Mouse (Mus musculus): ENCODE measurements at regions not wholly inside any gene's neighbourhood (a gene's known extent, or its start where the extent isn't known, plus 50 kb on each side); places are given as distances from the start of the nearest gene placed in this dataset.
A peak's percentile ranks its signal among the peaks of the same experiment; 100 is the strongest.

GRCm38 (mm10) chr11:22617204-22617874, 105.5 kb downstream of the Tmem17 start:
- DNase-seq = peak; percentile 86 to 91

DNA sequence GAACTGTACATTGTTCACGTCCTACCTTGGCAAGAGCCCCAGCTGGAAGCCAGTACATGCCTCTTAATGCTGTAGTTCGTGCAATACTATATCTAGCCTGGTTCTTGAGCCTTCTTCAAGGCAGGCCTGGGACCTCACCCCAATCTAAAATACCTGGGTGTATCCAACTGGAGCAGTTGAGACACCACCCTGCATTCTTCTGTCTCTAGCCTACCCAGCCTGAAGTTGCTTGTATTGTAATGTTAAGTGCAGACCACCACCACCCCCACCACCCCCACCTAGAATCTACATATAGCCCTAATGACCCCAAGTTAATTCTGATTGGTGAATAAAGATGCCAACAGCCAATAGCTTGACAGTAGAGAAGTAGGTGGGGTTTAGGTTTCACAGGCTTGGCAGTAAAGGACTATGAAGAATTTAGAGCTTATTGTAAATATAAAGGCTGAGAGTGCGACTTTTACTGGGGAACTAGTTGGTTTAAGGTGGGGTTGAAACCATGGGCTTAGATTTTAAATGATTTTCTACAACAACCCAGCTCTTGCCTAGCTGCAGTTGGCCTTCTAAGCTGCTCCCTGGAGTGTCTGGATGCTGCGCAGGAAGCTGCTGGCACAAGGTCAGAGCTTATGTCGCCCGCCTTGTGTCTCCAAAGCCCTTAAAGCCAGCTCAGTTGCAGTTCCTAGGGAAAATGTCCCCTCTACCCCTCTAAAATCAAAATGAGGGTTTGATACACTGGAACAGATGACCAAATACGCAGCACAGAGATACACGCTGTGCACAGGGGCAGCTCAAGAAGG, 109.2 kb downstream of the Tmem17 start:
- no peak for DNase-seq

DNA sequence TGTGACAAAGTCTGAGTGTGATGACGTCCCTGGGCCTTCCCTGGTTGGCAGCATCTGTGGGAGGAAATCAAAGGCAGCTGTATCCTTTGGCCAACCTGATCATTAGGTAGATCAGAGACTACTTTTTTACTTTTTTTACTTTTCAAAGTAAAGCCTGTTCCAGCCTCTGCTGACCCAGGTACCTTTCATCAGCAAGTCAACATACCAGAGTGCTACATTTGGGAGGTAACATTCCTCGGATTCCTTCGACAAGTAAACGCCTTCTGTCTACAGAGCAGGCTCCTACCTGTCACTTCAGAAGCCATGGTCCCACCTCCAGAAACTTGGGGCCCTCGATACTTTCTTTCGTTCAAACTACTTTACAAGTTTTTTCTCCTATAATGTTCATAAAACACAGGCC, 110.0 kb downstream of the Tmem17 start:
- DNase-seq = no peak

DNA sequence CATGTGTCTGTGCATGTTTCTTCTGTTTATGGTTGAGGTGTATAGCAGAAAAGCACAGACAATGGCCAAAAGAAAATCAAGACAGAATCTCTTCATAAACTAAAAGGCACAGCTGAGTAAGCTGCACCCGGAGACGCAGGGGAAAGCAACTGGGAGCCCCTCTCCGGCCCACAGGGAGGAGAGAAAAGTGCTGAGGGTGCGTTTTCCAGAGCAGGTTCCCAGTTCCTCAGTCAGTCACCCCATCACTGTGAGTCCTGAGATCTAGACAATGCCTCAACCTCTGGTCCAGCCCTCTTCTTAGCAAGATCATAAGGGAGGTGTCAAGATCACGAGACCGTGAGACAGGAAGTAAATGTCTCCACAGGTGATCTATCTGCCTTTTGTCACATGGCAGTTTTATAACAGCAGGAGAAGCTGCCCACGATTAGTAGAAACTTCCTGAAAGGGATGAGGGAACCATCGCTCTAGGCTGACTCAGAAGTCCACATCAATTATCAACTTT, 110.7 kb downstream of the Tmem17 start:
- no peak for DNase-seq

DNA sequence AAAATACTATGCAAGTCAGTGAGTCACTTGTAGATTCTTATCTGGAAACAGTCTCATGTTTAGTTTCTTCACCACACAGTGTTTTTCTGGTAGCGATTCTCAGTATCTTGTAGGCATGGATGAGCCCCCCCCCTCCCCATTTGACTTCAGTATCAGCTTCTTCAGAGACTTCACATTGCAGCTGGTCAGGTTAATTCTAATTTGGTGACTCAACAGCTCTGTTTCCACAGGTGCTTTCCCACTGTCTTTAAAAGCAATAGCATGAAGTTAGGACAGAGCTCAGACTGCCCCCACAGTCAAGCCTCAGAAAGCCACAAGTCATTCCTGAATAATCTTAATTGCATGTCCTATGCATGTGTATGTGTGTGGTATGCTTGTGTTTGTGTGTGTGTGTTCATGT, 114.5 kb downstream of the Tmem17 start:
- no peak for DNase-seq

DNA sequence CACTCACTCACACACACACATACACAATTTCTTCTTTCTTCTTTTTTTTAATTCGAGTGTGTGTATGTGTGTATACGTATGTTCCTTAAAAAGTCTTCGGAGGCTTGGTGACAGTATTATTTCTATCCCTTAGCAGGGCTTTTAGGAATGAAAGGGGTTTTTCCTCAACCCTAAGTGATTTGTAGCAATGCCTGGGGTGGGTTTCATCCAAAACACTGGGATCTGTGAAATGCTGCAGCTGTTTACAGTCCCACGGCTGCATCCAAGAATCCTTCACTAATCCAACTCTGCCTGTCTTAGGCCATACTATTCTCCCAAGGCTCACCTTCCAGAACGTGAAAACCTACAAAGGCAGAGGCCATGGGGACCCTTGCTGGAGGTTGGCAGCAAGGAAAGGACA, 116.6 kb downstream of the Tmem17 start:
- no peak for DNase-seq

DNA sequence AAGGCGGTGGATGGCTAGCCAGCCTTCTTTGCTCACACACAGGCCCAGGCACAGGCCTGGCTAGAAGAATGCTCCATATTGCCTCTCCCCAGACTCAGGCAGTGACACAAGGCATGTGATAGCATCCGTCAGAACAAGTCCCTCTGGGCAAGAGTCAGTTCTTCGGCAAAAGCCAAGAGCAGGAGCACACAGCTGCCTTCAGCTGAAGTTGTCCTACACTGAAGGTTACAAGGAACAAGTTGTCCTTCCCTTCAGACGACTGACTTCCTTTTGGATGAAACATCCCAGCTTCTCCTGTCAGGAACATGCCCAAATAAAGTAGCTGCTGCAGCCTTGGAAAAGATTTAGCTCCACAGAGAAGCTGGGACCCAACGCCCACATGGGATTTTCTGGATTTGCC, 117.1 kb downstream of the Tmem17 start:
- peak; percentile 28 to 66 for DNase-seq

DNA sequence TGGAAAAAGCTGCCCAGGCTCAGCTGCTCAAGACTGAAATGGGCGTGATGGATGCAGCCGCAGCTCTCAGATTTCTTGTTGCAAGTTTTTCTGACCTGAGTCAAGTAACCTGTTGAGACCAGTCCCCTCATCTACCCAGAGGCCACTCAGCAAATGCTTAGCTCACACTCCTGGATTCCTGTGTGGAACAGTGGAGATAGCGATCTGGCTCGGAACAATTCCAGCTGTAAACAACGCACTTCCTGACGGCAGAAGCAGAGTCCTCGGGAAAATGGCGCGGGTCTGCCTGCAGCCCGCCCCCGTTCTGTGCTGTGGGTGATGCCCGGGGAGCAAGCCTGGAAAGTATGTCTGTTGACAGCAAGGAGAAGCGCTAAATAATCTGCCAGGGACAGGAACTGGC, 117.7 kb downstream of the Tmem17 start:
- peak; percentile 87 to 90 for DNase-seq

DNA sequence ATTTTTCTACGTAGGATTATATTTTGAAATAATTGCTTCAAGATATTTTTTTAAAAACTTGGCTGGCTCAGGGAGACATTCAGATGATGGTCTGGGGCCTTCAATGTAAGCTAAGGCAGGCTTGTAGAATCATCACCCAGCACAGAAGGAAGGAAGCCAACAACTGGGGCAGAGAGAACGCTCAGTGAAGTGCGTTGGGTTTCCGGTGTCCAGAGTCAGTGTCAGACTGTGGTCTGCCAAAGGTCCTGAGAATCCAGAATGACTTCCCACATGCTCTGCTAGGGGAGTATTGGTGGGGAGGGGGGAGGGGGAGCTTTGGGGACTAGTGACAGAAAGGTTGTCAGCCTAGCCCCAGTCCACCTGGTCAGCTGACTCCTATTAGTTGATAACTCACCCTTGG, 118.1 kb downstream of the Tmem17 start:
- DNase-seq = peak in 1 of 2 experiments; percentile 74

GRCm38 (mm10) chr11:22630982-22631381, 119.1 kb downstream of the Tmem17 start:
- DNase-seq = no peak

DNA sequence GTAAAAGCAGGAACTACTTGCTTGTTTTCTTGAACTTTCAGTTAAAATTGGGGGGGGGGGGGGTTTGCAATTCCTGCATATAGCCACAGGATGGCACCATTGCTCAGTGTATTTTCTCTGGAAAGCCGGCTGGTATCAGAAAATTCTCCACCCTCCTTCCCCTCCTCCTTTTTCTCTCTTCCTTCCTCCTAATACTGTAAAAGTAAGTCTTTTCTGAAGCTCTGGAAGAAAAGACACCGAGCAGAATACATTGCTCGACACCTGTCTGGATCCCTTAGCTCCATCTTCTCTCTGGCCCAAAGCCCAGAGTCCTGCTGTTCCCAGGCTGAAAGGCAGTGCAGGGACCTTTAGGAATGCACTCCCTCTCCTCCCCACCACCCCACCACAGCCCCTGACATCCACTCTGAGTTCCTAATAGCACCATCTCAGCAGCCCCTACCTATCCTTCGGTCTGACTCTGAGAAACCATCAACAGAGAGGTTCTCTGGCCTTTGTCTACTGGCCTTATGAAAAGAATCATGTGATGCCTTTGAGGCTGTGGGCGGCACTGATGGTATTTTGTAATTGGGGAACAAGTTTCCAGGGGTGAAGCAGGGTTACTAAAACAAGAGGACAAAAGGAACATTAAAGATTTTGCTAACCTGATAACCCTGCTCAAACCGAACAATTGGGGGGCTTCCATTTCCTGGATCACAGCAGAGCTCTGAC, 119.9 kb downstream of the Tmem17 start:
- peak in 1 of 2 experiments; percentile 30 for DNase-seq

DNA sequence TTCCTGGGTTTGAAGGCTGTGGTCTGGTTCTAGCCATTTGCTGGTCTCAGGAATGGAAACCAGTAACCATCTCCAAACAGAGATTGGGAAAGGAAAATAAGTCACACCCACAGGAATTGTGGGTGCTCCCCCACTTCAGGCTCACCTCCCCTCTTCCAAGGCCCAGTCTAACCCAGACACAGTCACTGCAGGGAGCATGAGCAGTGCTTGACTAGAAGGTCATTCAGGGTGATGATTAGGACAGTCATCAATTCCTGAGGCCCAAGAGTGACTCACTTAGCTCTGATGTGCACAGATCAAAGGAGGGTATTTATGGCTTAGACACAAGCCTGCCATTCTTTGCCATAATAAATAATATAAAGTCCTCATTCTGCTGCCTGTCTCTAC, 120.4 kb downstream of the Tmem17 start:
- no peak for DNase-seq

- peak in 1 of 2 experiments; percentile 62 for DNase-seq
These were observed 121.1 kb downstream of the Tmem17 start for GRCm38 (mm10) chr11:22632988-22633387.

DNA sequence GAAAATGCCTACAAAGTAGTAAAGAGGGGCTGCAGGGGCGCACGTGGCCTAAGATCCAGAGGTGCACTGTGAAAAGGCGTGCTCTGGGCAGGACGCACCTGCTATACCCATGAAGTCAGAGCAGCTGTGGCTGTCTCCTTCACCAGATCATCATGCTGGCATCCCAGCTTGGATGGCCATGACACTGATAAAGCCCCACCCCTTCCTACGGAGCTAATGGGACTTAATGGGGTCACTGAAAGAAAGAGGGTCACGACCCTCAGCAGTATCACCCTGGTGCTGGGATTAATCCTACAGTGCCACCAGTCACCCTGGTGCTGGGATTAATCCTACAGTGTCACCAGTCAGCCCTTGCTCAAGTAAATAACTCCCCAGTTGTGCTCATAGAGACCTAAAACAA, 122.1 kb downstream of the Tmem17 start:
- DNase-seq = no peak

DNA sequence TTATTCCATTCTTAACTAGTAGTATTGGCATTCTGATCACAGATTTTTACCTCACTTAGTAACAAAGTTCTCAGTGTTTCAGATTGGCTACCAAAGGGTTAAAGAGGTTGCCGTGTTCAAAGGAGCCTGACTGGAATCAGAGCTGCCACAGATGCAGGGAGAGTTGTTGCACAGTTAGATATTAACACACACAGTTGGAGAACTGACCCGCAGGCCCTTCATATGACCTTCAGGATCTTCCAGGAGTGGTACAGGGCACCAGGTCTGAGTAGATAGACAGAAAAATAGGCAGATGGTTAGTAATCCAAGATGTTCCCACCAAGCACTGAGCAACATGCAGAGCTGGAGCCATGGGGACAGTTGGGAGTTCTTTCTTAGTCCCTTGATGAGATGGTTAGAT, 123.1 kb downstream of the Tmem17 start:
- no peak for DNase-seq

DNA sequence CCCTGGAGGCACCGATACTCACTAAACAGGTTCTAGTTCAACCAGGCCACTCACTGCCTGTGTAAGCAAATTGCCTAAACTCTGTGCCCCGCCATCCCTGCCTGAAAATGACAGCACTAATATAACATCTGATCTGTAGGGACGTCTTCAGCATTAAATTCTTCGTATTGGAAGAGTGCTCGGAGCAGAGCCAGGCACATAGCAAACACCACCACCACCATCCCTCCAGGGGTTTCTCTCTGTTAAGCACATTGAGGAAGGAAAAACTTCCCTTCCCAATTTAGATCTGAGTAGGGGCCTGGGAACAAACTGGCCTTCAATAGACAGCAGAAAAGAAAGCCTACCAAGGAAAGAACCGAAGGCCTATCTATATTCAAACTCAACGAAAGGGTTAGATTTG, 124.4 kb downstream of the Tmem17 start:
- no peak for DNase-seq

DNA sequence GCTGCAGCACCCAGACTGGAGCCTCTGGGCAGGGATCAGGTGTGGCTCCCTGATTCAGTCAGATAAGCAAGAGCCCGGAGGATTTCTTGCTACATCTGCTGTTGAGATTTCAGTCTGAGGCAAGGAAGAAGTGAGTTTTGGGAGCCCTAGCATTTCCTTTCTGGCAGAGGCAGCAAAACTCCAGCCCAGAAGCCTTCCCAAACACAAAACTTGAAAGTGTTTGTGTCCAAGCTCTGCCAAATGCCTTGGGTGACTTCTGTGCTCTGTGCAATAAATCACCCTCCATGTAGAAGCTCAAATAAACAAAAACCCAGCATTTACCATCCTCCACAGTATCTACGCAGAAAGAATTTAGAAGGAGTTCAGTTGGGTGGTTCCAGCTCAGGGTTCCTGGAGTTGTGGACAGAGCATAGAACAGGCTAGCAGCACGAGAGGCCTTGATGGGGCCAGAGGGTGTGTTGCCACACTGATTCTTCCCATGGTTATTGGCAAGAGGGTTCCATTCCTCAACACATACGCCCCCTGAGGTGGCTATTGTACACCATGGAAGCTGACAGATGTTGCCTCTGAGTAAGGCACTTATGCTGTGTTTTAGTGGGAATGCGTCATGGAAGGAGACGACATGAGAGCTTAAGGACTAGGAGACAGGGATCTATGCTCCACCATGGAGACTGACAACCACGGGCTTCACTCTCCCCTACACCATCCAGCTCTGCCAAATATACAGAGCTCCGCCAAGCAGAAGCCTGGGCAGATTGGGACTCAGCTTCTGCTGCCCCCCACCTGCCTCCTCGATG, 125.1 kb downstream of the Tmem17 start:
- peak; percentile 51 to 71 for DNase-seq

DNA sequence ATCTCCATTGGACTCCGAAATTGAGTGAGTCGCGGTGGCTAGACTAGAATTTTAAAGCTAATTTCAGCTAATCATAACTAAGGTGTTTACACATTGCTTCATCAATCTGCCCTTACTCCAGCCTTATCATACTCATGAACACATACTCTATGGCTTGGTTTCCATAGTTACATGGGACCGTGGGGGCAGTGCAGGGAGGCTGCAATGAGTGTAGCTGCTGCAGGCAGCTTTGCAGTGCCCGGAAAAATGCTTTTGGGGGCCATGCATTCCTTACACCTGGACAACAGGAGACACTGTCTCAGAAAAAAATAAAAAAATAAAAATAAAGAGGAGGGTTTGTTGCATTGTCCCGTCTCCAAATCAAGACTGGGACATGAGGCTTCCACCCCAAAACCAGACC, 126.3 kb downstream of the Tmem17 start:
- DNase-seq = no peak

GRCm38 (mm10) chr11:22638700-22639099, 126.8 kb downstream of the Tmem17 start:
- no peak for DNase-seq

GRCm38 (mm10) chr11:22640371-22640990, 128.6 kb downstream of the Tmem17 start:
- DNase-seq = no peak

GRCm38 (mm10) chr11:22641450-22641849, 129.6 kb downstream of the Tmem17 start:
- DNase-seq = no peak

- DNase-seq = no peak
These were observed 132.2 kb downstream of the Tmem17 start for GRCm38 (mm10) chr11:22644010-22644625.

Measured in lung, postnatal 4 days (tissue).